Mouse (Mus musculus) erythroblast, embryonic 14.5 days (primary cell): ENCODE measurements around the gene Art3.

ENCODE experiments used
- GATA1 ChIP-seq: IDR thresholded peaks from 2 replicates; pipeline ENCODE4 v1.6.1; 2012; ENCODE audit warnings: low read length, inconsistent platforms, mixed read lengths
- TAL1 ChIP-seq: IDR thresholded peaks from 3 replicates; pipeline ENCODE4 v1.6.1; 2012; ENCODE audit warnings: low read length, inconsistent platforms, mixed read lengths

- TF ChIP-seq TAL1 (no peak), GATA1 (no peak)
Observed at GRCm38 (mm10) chr5:92321631-92322400, 9.8 kb upstream of the Art3 start.
